Mouse (Mus musculus): ENCODE results near the gene Arsk.

Gene Arsk

GRCm38 (mm10) chr13:76098493-76099303 lies at the start of gene Arsk, which contains the start of gene Ttc37:
Arsk (minus strand) TSS chr13:76098660.
Ttc37 (plus strand) TSS chr13:76098734.
- peak; percentile 90 to 95 for DNase-seq

GRCm38 (mm10) chr13:76141117-76141808 lies 42.8 kb upstream of the Arsk start:
- DNase-seq, result no peak

- DNase-seq, result no peak
Observed at GRCm38 (mm10) chr13:76138862-76139261, 40.4 kb upstream of the Arsk start.

- DNase-seq, result no peak
Observed at GRCm38 (mm10) chr13:76132415-76132814, 34.0 kb upstream of the Arsk start.

- no peak for DNase-seq
Observed at GRCm38 (mm10) chr13:76128799-76129198, 30.3 kb upstream of the Arsk start.

- DNase-seq, result no peak
Observed at GRCm38 (mm10) chr13:76109069-76109824, 10.8 kb upstream of the Arsk start.

GRCm38 (mm10) chr13:76101989-76102388 lies 3.5 kb upstream of the Arsk start:
- DNase-seq, result no peak

- peak in 1 of 2 experiments; percentile 66 for DNase-seq
Observed at GRCm38 (mm10) chr13:76098116-76098492, 356 bp downstream of the Arsk start.

GRCm38 (mm10) chr13:76074323-76074722 lies 24.1 kb downstream of the Arsk start:
- no peak for DNase-seq

GRCm38 (mm10) chr13:76064363-76064945 lies 34.0 kb downstream of the Arsk start:
- DNase-seq, result no peak

GRCm38 (mm10) chr13:76063548-76063947 lies 34.9 kb downstream of the Arsk start:
- DNase-seq, result no peak

- no peak for DNase-seq
Observed at GRCm38 (mm10) chr13:76062569-76062968, 35.9 kb downstream of the Arsk start.

- peak; percentile 24 to 40 for DNase-seq
Observed at GRCm38 (mm10) chr13:76062126-76062525, 36.3 kb downstream of the Arsk start.

- no peak for DNase-seq
Observed at GRCm38 (mm10) chr13:76059591-76059990, 38.9 kb downstream of the Arsk start.

GRCm38 (mm10) chr13:76057267-76058069 lies 41.0 kb downstream of the Arsk start:
- no peak for DNase-seq

- DNase-seq, result no peak
Observed at GRCm38 (mm10) chr13:76056896-76057266, 41.6 kb downstream of the Arsk start, which contains the start of gene Gpr150. Gpr150 (minus strand) TSS chr13:76056996.

- DNase-seq, result peak; percentile 91
Observed at GRCm38 (mm10) chr13:76056261-76056724, 42.2 kb downstream of the Arsk start.

- DNase-seq, result peak in 1 of 2 experiments; percentile 81
Observed at GRCm38 (mm10) chr13:76055391-76056232, 42.8 kb downstream of the Arsk start.

GRCm38 (mm10) chr13:76044971-76045370 lies 53.5 kb downstream of the Arsk start:
- no peak for DNase-seq

GRCm38 (mm10) chr13:76042455-76042854 lies 56.0 kb downstream of the Arsk start:
- no peak for DNase-seq

- DNase-seq, result no peak
Observed at GRCm38 (mm10) chr13:76024588-76024987, 73.9 kb downstream of the Arsk start.
